Mouse (Mus musculus): ENCODE results near the gene Enam.
"Not testable (repeated sequence)": the region's sequence is repeated elsewhere in the genome, so short reads cannot be mapped to it uniquely, and the experiment has no call there.

Gene Enam

DNA sequence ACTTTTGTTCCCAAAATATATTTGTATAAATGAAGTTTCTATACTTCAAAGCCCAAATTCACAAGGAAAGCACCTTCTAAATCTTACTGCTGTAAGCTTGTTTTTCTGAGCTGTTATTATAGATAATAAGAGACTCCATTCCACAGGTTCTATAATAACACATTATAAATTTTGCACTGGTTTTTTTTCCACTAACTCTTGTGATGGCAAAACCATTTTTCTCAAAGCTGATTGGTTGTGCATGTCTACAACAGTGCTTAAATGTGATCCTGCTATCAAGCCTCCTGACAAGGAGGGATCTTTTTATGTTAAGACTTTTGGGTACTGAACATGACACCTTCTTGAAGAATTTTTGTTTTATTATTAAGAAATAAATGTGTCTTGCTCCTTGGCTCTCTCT, at the start of gene Enam:
TSS of gene Enam (plus strand) at position 301 of the 400 bp plus-strand sequence.
- no peak for DNase-seq

DNA sequence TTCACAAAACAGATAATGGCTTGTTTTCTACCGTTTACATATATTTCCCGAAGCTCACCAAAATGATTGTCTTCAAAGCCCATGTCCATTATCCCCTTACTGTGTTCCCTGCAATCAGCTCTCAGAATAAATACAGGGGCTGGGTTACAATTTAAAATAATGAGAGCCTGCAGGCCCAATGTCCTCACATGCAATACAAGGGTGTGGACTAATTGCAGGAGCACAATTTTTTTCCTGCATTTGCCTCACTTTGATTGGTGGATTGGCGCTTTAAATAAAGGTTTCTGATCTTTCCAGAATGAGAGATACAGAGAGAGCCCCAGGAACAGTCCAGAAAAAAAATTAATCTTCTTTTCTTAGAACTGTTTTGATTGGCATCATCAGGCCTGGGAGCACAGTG, 32.1 kb upstream of the Enam start, which contains the start of gene Ambn:
TSS of gene Ambn (plus strand) at position 301 of the 400 bp plus-strand sequence.
- DNase-seq: no peak

DNA sequence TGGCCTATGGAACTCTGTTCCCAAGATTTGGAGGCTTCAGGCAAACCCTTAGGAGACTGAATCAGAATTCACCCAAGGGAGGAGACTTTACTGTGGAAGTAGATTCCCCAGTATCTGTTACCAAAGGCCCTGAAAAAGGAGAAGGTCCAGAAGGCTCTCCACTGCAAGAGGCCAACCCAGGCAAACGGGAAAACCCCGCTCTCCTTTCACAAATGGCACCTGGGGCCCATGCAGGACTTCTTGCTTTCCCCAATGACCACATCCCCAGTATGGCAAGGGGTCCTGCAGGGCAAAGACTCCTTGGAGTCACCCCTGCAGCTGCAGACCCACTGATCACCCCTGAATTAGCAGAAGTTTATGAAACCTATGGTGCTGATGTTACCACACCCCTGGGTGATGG, 20.3 kb upstream of the Enam start:
- no peak for DNase-seq

DNA sequence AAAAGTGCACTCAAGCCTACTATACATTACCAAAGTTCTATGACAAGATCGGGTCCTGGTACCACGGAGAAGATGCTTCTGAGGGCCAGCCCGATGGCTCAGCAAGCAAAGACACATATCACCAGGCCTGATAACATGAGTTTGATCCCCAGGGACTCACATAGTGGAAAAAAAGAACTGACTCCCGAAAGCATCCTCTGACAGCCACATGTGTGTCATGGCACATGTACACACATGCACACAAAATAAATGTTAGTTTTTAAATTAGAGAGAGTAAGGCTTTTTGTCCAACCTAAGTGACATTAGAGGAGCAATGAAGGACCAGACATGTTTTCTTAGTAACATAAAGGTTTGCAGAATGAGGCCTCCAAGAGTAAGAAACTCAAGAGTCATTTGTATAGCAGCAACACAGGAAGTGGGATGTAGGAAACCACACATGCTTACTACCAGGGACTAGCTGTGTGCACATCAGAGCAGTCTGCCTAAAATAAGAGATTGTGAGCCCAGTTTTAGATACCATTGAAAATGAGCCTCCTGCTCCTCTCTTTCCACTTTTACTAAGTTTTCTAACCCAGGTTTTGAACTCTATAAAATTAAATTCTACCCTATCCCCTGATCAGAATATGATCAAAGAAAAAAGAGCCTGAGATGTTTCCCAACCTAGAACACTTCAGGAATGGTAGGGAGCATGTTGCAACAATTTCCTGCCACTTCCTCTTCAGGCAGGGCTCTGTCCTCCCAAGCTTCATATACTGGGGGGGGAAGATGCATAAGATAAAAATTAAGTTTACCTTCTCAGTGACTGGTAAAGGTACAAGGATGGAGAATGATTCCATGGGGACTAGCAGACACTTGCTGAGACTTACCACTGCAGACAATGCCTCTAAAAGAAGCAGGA, 18.7 kb upstream of the Enam start:
- DNase-seq: no peak

DNA sequence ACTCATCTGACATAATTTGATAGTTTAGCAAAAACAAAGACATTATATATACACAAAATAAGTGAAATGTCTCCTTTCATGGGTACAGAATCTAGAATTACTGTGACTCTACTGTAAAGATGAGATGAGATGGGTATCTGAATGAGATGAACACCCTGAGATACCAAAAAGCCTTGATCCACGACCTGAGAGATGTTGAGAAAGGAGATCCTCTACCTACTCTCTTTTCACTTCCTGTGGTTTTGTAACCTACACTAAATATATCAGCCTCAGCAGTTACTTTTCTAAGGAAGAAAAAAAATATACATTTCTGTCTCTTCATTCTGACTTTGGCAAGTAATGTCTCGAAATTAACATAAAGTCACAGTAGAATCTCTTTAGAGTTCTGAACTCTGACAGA, 1.2 kb downstream of the Enam start:
- DNase-seq: no peak

DNA sequence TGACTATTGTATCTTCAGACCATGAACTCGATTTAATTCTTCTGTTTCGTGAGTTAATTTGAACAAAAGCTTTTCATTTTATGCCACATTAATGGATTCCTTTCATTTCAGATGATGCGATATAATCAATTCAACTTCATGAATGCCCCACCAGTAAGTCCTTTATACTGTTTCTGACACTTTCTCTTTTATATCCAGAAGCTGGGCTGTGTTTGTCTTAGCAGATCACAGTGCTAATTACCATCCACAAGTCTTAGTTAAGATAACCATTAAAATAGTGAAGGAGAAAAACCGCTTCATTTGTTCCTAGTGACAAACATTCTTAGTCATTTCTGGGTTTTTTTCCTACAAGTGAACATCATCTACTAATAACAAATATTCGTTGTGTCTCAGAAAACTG, 3.3 kb downstream of the Enam start:
- DNase-seq: no peak

DNA sequence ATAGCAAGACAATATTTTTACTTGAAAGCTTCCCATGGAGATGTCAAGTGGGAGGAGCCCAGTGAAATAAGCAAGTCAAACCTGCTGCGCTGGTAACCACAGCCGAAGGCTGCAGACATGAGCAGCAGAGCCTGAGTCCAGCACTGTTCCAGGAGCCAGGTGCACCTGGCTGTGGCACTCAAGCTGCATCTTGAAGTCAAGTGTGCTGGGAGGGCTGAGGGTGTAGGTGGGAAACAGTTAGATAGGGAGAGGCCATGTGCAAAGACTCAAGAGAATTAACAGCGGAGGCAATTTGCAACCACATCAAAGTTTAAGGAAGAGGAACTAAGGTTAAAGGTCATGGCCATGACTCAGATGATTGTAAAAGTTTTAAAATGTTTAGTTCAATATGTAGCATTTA, 12.0 kb downstream of the Enam start:
- no peak for DNase-seq

DNA sequence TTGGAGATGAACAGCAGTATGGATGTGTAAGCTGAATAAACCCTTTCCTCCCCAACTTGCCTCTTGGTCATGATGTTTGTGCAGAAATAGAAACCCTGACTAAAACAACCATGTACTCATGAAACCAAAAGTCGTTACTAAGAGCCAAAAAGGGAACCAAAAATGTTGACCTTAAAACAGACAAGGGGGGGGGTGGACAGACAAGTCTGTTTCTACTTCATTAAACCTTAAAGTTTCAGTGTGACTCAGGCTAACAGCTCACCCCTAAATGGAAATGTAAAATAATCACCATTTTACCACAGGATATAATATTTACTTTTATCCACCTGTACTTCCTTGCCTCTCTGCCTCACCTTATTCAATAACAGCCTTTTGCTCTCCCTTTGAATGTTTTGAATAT, 20.8 kb downstream of the Enam start:
- no peak for DNase-seq

DNA sequence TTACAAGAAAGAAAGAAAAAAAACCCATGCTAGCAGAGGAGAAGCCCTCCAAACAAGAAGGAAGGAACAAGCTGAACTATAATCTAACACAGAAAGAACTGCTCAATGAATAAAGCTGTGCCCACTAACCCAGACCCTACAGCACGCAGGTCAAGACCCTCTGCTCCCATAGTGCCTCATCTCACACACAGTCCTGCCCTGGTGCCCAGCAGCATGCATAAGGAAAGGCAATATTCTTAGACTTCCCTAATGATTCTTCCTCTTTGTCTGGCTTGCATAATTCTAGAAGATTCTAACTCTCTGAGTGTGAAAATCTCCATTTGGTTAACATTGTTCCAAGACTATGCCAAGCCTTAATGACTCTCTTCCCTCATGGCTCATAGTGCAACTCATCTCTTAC, 21.2 kb downstream of the Enam start:
- no peak for DNase-seq

DNA sequence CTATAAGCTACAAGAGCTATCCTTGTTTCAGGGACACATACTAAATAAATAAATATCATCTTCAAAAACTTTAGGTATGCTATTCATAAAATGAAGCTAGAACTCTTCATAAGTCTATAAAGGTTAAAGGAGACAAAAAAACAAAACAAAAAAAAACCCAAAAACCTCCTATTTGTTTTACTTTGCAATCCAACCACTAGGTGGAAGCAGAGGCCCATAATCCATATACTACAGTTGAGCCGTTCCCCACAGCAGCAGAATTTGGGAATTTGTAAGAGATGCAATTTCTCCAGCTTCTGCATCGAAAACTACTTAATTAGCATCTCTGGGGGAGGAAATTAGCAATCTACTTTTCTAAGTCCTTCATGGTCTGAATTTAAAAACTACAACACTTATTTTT, 31.5 kb downstream of the Enam start:
- peak; percentile 67 for DNase-seq

DNA sequence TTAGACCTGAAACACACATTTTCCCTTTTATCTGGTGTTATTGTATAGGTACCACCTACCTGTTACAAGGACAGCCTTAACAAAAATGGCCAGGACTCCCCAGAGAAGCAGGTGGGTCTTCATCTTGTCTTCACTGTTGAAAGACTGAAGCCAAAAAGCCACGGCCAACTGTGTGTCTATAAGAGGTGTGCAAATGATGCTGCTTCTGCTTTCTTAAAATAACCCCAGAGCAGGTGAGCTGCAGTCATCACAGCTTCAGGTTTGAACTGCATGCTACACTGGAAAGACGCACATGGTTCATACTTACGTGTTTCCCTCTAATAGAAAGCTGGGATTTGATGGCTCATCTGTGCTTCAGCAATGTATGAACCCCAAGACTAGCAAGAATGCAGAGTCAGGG, 39.9 kb downstream of the Enam start, which contains the start of gene Jchain:
TSS of gene Jchain (minus strand) at position 235 of the 400 bp plus-strand sequence.
- DNase-seq: no peak

DNA sequence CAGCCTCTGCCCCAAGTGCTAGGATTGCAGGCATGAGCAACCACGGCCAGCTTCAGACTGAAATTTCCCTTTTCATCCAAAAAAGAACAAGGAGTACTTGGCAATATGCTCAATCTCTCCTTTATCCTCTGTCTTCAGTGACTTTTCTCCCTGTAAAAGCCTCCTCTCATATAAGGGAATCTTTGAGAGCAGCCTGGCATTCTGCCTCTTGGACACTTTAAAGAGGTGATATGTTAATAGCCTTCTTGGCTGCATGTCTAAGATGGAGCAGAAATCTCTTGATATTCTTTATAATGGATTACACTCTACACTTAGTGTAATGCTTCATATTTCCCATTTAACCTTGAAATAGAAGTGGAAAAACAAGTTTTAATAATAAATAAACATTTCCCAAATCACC, 43.1 kb downstream of the Enam start:
- no peak for DNase-seq

DNA sequence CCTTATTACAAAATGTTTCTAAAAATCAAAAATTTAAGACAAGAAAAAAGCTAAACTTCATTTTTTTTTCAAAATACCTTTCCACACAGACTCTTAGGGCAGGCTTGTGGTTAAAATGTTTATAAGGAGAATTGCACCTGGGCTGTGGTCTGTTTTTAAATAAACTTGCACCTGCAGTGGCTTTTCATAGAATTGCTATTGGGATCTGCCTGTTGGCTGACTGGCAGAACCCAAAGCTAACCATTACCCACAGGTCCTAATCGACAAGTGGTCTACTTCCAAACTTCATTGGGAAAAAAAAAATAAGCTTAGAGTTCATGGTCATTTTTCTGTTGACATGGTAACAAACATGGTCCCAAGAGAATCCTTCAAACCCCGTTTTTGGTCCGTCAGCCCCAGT, 46.9 kb downstream of the Enam start:
- no peak for DNase-seq

DNA sequence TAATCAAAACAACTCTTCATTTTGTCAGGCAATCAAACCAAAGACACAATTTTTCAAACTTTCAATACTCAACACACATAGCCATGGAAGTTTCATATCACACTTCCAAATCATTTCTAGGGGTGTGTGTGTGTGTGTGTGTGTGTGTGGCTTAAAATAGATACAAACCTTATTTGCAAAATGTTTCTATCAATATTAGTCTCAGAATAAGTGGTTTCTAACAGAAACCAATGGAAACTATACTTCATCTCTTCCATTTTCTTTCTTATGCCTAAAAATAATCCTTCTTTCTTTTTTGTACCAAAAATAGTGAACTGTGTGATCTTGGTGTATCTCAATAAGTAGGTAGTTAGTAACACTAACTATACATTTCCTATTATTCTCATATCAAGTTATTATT, 53.1 kb downstream of the Enam start:
- DNase-seq: no peak

DNA sequence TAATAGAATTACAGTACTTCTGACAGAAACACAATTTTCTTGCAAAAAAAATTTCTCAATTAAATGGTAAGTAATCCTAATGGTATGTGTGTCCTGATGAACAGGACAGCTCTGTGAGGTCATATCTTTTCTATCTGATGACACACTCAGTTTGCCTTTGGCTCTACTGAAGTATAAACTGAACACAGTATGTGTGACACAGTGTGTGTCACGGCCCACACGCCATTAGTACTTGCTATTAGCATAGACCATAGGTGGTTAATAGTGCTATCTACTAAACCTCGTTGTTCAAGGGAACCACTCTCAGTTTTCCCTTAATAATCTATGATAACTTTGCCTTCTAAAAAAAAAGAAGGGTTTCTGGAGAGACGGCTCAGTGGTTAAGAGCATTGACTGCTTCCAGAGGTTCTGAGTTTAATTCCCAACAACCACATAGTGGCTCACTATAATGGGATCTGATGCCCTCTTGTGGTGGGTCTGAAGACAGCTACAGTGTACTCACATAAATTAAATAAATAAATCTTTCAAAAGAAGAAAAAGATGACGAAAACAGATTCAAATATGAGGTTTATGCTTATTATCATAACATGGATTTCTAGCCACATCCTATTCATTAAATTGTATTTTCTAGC, 55.0 kb downstream of the Enam start:
- DNase-seq: peak; percentile 69

DNA sequence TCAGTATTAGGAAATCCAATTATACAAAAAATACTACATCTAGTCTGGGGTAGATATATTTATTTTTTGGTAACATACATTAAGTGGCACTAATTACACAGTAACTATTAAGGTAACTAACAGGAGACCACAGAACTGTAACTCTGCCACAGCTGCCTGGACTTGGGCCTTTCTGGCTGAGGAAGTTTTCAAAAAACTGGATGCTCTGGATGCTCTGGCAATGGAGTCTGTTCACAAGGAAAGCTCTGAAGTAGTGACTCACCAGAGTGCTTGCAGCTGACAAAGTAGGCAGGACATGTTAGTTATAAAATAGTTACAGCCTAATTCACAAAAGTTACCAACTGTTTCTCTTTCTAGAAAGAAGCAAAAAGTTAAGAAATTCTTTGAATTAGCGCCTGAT, 56.6 kb downstream of the Enam start:
- not testable (repeated sequence) for DNase-seq

DNA sequence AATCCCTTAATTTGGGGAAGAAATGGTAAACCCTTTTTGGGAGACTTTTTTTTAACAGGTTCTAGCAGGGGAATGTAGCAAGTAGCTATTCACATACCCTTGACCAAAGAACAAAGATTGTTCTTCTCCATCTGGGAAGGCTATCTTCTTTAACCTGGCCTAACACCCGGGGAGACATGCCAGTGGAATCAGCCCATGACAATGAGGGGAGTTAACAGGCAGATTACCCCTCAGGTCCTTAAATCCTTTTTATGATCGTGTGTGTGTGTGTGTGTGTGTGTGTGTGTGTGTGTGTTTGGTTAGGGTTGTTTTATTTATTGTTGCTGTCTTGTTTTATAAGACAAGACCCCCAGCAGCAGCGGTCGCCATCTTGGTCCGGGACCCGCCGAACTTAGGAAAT, 57.8 kb downstream of the Enam start:
- no peak for DNase-seq

DNA sequence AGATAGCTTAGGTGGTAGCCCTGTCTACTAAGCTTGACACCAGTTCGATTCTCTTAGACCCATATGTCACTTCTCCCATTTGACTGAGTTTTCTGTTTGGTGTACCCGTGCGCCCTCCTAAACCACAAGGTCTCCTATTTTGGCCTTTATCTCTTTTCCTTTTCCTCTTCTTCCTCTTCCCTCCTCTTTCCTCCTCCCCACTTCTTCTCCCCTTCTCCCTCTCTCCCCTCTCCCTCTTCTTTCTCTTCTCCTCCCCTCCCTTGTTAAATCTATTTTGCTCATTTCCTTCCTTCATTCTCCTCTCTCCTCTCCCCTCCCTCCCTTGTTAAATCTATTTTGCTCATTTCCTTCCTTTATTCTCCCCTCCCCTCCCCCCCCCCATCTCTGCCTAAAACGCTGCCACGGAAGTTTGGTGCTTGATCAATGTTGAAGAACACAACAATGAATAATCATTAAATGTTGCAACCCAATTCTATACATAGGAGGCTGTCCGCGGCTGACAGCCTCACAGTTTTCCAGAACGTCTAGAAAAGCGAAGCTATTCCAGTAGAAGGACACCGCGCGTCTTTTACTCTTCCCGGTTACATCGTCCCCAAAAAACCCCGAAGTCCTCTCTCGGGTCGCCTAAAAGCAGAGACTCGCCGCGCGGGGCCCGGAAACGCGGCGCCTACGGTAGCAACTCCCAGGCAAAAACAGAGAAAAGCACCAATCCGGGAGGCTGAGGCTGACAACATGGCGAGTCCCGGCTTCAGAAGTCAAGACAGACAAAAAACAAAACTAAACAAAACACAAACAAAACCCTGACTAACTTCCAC, 65.7 kb downstream of the Enam start:
- no peak for DNase-seq

DNA sequence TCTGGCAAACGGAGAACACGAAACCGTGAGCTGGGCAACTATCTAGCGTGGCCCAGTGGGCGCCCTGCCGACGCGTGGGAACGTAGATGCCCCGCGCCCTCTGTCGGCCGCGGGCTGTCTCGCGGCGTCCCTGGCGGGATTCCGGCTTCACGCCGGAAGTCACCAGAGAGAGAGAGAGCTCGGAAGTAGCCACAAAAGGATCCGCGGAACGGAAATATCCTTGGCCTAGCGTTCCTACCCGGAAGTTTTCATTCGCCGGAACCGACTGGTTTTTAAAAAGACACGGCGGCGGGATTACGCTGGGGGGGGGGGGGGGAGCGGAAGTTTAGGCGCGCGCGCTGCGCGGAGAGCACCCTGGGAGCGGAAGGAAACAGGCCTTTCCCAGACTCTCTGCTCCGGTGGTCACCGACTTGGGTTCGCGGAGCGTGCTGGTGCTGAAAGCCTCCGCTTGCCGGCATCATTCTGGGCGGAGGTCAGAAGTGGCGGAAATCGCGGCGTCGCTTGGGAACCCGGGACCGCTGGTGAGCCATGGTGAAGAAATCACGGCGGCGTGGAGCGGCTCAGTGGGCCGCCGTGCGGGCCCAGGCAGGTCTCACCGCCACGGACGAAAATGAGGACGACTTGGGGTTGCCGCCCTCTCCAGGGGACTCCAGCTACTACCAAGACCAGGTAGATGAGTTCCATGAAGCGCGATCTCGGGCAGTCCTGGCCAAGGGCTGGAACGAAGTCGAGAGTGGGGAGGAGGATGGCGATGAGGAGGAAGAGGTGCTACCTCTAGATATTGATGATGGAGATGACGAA, 66.5 kb downstream of the Enam start, which contains the start of gene Utp3:
TSS of gene Utp3 (plus strand) at position 377 of the 801 bp plus-strand sequence.
- DNase-seq: peak; percentile 100
